Mouse (Mus musculus): ENCODE measurements around the gene Usp13. TPM values are rescaled to one million over a fixed set of nuclear protein-coding genes. Genes with fewer than 3 reads are reported as not detected.

Usp13 gene
- 6.5 and 6.7 TPM in 2 replicates for polyA plus RNA-seq (2015; fragmentation: Nextera tagmentation; extraction: Ambion mirVana)

- Histone ChIP-seq H3K4me2 (replicated peaks) (peak within 1 kb of the TSS; percentile 78), H3K27ac (replicated peaks) (peak within 1 kb of the TSS; percentile 91), H3K4me1 (peaks cover 6% of the 10 kb centered on the region; the same call in 1 of the 2 replicates), H3K36me3 (no peaks in the 10 kb centered on the region), H3K9ac (peak within 1 kb of the TSS; percentile 59), H3K9me3 (replicated peaks) (no peaks in the 10 kb centered on the region), H3K4me3 (replicated peaks) (peak within 1 kb of the TSS; percentile 83), H3K27me3 (no peaks in the 10 kb centered on the region)
- ATAC-seq (ENCODE audit: insufficient number of reproducible peaks, low FRiP score, low TSS enrichment, low read depth) = peak; percentile 89
- WGBS = under 1% methylated on average over 84 of the region's 84 CpGs
These were observed at the start of gene Usp13 for GRCm38 (mm10) chr3:32817357-32818326. Usp13 (plus strand) TSS chr3:32817546.

- Histone ChIP-seq H3K9me3 (replicated peaks) (no peaks in the 10 kb centered on the region), H3K27me3 (no peaks in the 10 kb centered on the region)
- 49% methylated on average over 2 of the region's 2 CpGs for WGBS
These were observed 46.6 kb upstream of the Usp13 start for GRCm38 (mm10) chr3:32770781-32771180.

GRCm38 (mm10) chr3:32817001-32817356, 367 bp upstream of the Usp13 start:
- Histone ChIP-seq H3K4me1 (peaks cover 6% of the 10 kb centered on the region; the same call in 1 of the 2 replicates), H3K9ac (peak overlapping the region; percentile 59), H3K4me3 (replicated peaks) (peak overlapping the region; percentile 83), H3K27ac (replicated peaks) (peak overlapping the region; percentile 91), H3K36me3 (no peaks in the 10 kb centered on the region), H3K27me3 (no peaks in the 10 kb centered on the region), H3K4me2 (replicated peaks) (peak overlapping the region; percentile 78), H3K9me3 (replicated peaks) (no peaks in the 10 kb centered on the region)
- WGBS = 8% methylated on average over 9 of the region's 9 CpGs
- no peak for ATAC-seq (ENCODE audit: insufficient number of reproducible peaks, low FRiP score, low TSS enrichment, low read depth)

More at GRCm38 (mm10) chr3:32770781-32771180, 46.6 kb upstream of the Usp13 start:
- no peak for ATAC-seq (ENCODE audit: insufficient number of reproducible peaks, low FRiP score, low TSS enrichment, low read depth)
- no peaks in the 10 kb centered on the region for H3K36me3 ChIP-seq
- H3K4me3 ChIP-seq (replicated peaks) = no peak overlapping the region
- H3K4me2 ChIP-seq (replicated peaks) = no peak overlapping the region
- no peak overlapping the region for H3K9ac ChIP-seq
- H3K4me1 ChIP-seq = no peaks in the 10 kb centered on the region
- H3K27ac ChIP-seq (replicated peaks) = no peak overlapping the region

- no peaks in the 10 kb centered on the region for H3K36me3 ChIP-seq
- peaks cover 6% of the 10 kb centered on the region; the same call in 1 of the 2 replicates for H3K4me1 ChIP-seq
- H3K27ac ChIP-seq (replicated peaks) = no peak overlapping the region
- peak overlapping the region; percentile 83 for H3K4me3 ChIP-seq (replicated peaks)
- WGBS = 4% methylated on average over 12 of the region's 12 CpGs
- ATAC-seq (ENCODE audit: insufficient number of reproducible peaks, low FRiP score, low TSS enrichment, low read depth) = no peak
- H3K27me3 ChIP-seq = no peaks in the 10 kb centered on the region
- H3K9me3 ChIP-seq (replicated peaks) = no peaks in the 10 kb centered on the region
- H3K4me2 ChIP-seq (replicated peaks) = peak overlapping the region; percentile 78
- H3K9ac ChIP-seq = no peak overlapping the region
These were observed 1.1 kb downstream of the Usp13 start for GRCm38 (mm10) chr3:32818327-32818900.

- H3K9ac ChIP-seq = no peak overlapping the region
- ATAC-seq (ENCODE audit: insufficient number of reproducible peaks, low FRiP score, low TSS enrichment, low read depth) = no peak
- no peak overlapping the region for H3K4me2 ChIP-seq (replicated peaks)
- H3K4me1 ChIP-seq = peaks cover 14% of the 10 kb centered on the region; the same call in 1 of the 2 replicates
- 69% methylated on average over 2 of the region's 3 CpGs for WGBS
- no peaks in the 10 kb centered on the region for H3K9me3 ChIP-seq (replicated peaks)
- no peak overlapping the region for H3K4me3 ChIP-seq (replicated peaks)
- H3K36me3 ChIP-seq = no peaks in the 10 kb centered on the region
- H3K27ac ChIP-seq (replicated peaks) = no peak overlapping the region
- H3K27me3 ChIP-seq = no peaks in the 10 kb centered on the region
These were observed 5.3 kb downstream of the Usp13 start for GRCm38 (mm10) chr3:32822620-32823019.

GRCm38 (mm10) chr3:32824923-32825322, 7.6 kb downstream of the Usp13 start:
- Histone ChIP-seq H3K4me1 (peaks cover 9% of the 10 kb centered on the region; the same call in 1 of the 2 replicates), H3K27ac (replicated peaks) (no peak overlapping the region), H3K9me3 (replicated peaks) (no peaks in the 10 kb centered on the region), H3K27me3 (no peaks in the 10 kb centered on the region), H3K4me3 (replicated peaks) (no peak overlapping the region), H3K4me2 (replicated peaks) (no peak overlapping the region), H3K36me3 (no peaks in the 10 kb centered on the region), H3K9ac (no peak overlapping the region)
- 66% methylated on average over 5 of the region's 5 CpGs for WGBS
- no peak for ATAC-seq (ENCODE audit: insufficient number of reproducible peaks, low FRiP score, low TSS enrichment, low read depth)

GRCm38 (mm10) chr3:32825964-32826479, 8.7 kb downstream of the Usp13 start:
- H3K36me3 ChIP-seq = no peaks in the 10 kb centered on the region
- no peak overlapping the region for H3K9ac ChIP-seq
- WGBS = 74% methylated on average over 3 of the region's 3 CpGs
- H3K4me2 ChIP-seq (replicated peaks) = no peak overlapping the region
- no peak overlapping the region for H3K4me3 ChIP-seq (replicated peaks)
- H3K27me3 ChIP-seq = no peaks in the 10 kb centered on the region
- H3K9me3 ChIP-seq (replicated peaks) = no peaks in the 10 kb centered on the region
- H3K27ac ChIP-seq (replicated peaks) = no peak overlapping the region
- H3K4me1 ChIP-seq = peaks cover 9% of the 10 kb centered on the region; the same call in 1 of the 2 replicates
- ATAC-seq (ENCODE audit: insufficient number of reproducible peaks, low FRiP score, low TSS enrichment, low read depth) = no peak

GRCm38 (mm10) chr3:32826701-32827100, 9.4 kb downstream of the Usp13 start:
- ATAC-seq (ENCODE audit: insufficient number of reproducible peaks, low FRiP score, low TSS enrichment, low read depth) = no peak
- Histone ChIP-seq H3K27ac (replicated peaks) (no peak overlapping the region), H3K36me3 (no peaks in the 10 kb centered on the region), H3K9ac (no peak overlapping the region), H3K4me3 (replicated peaks) (no peak overlapping the region), H3K27me3 (no peaks in the 10 kb centered on the region), H3K9me3 (replicated peaks) (no peaks in the 10 kb centered on the region), H3K4me1 (peaks cover 9% of the 10 kb centered on the region; the same call in 1 of the 2 replicates), H3K4me2 (replicated peaks) (no peak overlapping the region)
- WGBS = 44% methylated on average over 6 of the region's 6 CpGs

GRCm38 (mm10) chr3:32833871-32834270, 16.5 kb downstream of the Usp13 start:
- H3K9me3 ChIP-seq (replicated peaks) = no peaks in the 10 kb centered on the region; the same call in 1 of the 2 replicates
- no peak overlapping the region for H3K27ac ChIP-seq (replicated peaks)
- no peaks in the 10 kb centered on the region for H3K4me1 ChIP-seq
- H3K4me2 ChIP-seq (replicated peaks) = no peak overlapping the region
- H3K9ac ChIP-seq = no peak overlapping the region
- H3K4me3 ChIP-seq (replicated peaks) = no peak overlapping the region
- no peaks in the 10 kb centered on the region for H3K27me3 ChIP-seq
- ATAC-seq (ENCODE audit: insufficient number of reproducible peaks, low FRiP score, low TSS enrichment, low read depth) = no peak
- WGBS = 76% methylated on average over 2 of the region's 2 CpGs
- no peaks in the 10 kb centered on the region; the same call in 1 of the 2 replicates for H3K36me3 ChIP-seq

- no peak overlapping the region for H3K4me3 ChIP-seq (replicated peaks)
- WGBS = 82% methylated on average over 7 of the region's 7 CpGs
- no peaks in the 10 kb centered on the region for H3K27me3 ChIP-seq
- no peak overlapping the region for H3K9ac ChIP-seq
- ATAC-seq (ENCODE audit: insufficient number of reproducible peaks, low FRiP score, low TSS enrichment, low read depth) = no peak
- H3K4me1 ChIP-seq = no peaks in the 10 kb centered on the region
- H3K4me2 ChIP-seq (replicated peaks) = no peak overlapping the region
- no peaks in the 10 kb centered on the region; the same call in 1 of the 2 replicates for H3K9me3 ChIP-seq (replicated peaks)
- no peak overlapping the region for H3K27ac ChIP-seq (replicated peaks)
- peaks cover 5% of the 10 kb centered on the region; the same call in 1 of the 2 replicates for H3K36me3 ChIP-seq
These were observed 20.5 kb downstream of the Usp13 start for GRCm38 (mm10) chr3:32837847-32838246.
